Mouse (Mus musculus) kidney, postnatal 36 days (tissue): ENCODE data around the gene Rps27l.
A peak's percentile ranks its signal among the peaks of the same experiment; 100 is the strongest.

Experiments
- DNase-seq, 2 experiments: peaks; one replicate each; pipeline ENCODE4 v3.0.0; 2021 to 2022; ENCODE audit warnings: mixed read lengths in 2 of 2

Gene Rps27l

GRCm38 (mm10) chr9:66920488-66921279, 25.2 kb upstream of the Rps27l start:
- peak in 1 of 2 experiments; percentile 29 for DNase-seq

- peak in 1 of 2 experiments; percentile 32 for DNase-seq
Observed at GRCm38 (mm10) chr9:66922076-66922475, 23.8 kb upstream of the Rps27l start.

DNA sequence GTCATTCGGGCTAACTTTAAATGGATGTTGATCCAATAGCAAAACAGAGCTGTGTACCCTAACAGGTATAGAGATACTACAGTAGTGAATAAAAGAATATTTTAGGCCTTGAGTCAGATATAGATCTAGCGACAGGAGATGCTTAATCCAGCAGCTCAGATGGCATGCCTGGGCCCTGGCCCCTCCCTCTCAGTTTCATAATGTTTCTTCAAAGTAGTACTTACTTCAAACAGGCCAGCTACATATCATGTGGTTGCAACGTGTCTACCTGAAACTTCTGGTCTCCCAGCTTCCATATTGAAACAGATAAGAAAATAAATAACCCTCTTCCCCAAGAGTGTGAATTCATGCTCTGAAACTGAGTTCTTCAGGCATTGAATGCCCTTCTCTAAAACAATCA, 20.0 kb upstream of the Rps27l start:
- DNase-seq, result no peak

- no peak for DNase-seq
Observed at GRCm38 (mm10) chr9:66927696-66928402, 18.0 kb upstream of the Rps27l start.

- DNase-seq, result no peak
Observed at GRCm38 (mm10) chr9:66930351-66930750, 15.5 kb upstream of the Rps27l start.

DNA sequence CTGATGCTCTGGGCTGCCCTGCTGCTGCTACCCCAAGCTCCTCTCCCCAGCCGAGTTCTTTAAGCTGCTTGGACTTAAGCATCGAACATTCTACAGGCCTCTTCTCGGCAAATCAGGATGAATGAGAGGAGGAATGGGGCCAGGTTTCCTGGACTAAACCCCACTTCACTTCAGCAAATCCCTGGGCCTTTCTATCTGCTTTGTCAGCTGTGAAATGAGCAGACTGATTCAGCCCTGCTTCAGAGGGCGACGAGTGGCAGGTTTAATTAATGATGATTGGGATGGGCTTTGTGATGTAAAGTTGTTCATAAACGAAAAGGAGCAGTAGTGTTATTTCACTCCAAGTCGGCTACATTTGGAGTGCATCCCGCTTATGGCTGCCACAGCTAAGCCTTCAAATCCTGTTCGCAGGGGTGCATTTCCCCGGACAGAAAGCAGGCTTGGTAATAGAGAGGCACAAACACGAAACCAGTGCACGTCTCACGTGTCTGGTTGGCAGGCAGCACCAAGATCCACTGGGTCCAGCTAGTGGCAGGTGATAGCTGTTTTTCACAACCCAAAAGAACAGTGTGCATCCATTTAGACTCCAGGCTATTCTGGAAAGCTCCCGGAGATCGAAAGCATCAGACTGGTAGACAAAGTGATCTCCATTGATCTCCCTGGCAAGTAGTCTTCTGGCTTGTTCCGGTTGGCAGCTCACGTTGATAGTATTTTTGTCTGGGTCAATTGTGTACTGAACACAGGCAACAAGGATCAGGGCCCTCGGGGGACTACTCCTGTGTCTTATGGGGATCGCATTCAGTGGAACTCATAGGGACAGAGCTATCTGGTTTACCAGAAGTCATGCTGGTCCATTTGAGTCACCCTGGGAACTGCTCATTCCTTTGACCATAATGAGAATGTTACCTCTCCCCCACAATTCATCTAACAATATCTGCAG, 11.7 kb upstream of the Rps27l start:
- no peak for DNase-seq

DNA sequence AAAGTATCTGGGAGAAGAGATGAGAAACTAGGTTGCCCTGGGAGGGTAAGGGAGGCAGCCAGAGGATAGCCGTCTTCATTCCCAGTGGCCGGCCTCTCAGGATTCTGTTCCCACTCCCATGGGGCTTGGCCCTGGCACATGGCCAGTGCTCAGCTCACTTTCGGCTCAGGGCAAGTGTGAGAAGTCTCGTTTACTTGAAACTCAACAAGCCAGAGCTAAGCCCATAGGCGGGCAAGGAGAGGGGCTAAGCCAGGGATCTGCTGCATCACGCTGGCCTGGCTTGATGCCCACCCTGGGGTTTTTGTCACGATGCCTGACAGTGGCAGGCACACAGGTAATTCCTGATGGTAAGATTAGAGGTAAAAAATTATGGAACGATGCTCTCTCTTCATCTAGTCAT, 8.4 kb upstream of the Rps27l start:
- DNase-seq, result peak; percentile 20 to 59

GRCm38 (mm10) chr9:66938836-66939235, 7.0 kb upstream of the Rps27l start:
- peak; percentile 58 to 61 for DNase-seq

GRCm38 (mm10) chr9:66945161-66945560, 725 bp upstream of the Rps27l start:
- no peak for DNase-seq

DNA sequence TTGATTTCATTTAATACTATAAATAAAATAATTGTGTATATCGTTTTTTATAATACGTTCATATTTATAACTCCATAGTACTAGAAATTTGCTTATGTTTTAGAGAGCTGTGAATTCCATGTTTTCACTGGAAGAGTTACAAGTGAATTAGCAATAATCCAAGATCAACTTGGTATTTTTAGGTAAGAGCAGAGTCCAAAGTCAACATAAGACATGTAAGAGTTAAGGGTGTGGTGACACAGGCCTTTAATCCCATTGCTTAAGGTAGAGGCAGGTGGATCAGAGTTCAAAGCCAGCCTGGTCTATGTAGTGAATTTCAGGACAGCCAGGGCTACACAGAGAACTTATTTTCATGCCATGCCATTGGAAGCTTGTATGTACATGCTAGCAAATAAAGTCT, 2.6 kb downstream of the Rps27l start:
- DNase-seq, result no peak

GRCm38 (mm10) chr9:66952321-66952720, 6.4 kb downstream of the Rps27l start:
- DNase-seq, result peak in 1 of 2 experiments; percentile 11

GRCm38 (mm10) chr9:66952886-66953285, 7.0 kb downstream of the Rps27l start:
- DNase-seq, result peak in 1 of 2 experiments; percentile 9

DNA sequence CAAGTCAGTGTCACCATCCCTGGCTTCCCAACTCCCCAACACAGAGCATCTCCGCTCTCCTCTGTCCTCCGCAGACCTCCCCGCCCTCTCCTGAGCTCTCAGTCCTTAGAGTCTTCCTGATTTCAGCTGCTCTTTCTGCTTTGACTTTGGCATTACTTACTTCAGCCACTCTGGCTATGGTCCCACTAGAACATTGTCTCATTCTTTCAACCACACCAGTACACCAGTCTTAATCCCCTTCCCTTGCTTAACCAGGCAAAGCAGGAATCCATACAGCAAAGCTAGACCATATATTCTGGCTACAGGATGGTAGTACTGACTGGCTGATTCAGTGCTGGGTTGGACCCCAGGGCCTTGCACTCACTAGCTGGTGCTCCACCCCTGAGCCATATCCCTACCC, 11.6 kb downstream of the Rps27l start:
- no peak for DNase-seq

DNA sequence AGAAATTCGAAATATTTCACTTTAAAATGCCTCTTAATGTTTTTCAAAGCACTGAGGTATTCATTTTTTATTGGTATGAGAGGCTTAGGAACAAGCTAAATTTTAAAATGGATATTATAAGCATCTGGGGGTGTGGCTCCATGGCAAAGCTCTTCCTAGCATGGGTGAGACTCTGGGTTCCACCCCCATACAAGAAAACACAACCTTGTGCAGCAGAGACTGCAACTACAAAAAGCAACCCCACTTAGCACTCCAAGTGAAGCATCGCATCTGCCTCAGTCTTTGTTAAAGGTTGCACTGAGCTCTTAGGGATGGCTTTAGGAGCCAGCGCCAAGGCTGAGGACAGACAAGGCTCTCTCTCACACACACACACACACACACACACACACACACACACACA, 15.6 kb downstream of the Rps27l start:
- no peak for DNase-seq

DNA sequence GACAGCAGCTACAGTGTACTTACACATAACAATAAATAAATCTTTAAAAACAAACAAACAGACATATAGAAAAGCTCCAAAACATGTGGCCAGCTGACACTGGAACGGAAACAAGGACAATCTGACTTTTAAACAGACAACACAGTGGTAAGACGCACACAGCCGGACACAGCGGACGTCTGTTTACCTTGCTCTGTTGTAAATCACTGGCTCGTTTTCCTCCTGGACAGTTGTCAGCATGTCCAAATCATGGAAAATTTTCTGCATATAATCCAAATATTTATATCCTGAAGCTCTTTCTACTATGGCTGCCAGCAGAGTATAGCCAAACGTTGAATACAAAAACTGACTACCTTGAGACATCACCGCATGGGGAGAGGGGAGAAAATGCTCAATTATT, 21.6 kb downstream of the Rps27l start:
- DNase-seq, result no peak

DNA sequence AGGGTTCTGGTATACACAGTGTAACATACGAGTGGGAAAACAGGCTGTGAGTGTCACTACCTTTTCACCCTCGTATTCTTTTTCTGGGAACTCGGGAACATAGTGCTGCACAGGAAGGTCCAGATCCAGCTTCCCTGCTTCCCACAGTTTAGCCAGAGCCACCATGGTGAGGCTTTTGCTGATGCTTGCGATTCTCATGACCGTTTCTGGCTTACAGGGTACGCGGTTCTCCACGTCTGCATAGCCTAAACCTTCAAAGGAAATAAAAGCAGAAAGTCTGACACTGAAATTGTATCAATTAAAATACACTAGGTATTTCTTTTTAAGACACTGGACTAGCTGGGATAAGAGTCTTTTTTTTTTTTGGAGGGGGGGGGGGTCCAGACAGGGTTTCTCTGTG, 25.2 kb downstream of the Rps27l start:
- DNase-seq, result no peak

GRCm38 (mm10) chr9:66974721-66975225, 28.9 kb downstream of the Rps27l start:
- DNase-seq, result peak; percentile 94 to 95

GRCm38 (mm10) chr9:66975239-66975645, 29.4 kb downstream of the Rps27l start, which contains the start of gene Lactb:
Lactb (minus strand) TSS chr9:66975484.
- DNase-seq, result peak; percentile 98 to 100

- no peak for DNase-seq
Observed at GRCm38 (mm10) chr9:66977121-66977520, 31.2 kb downstream of the Rps27l start.

- DNase-seq, result peak; percentile 22 to 46
Observed at GRCm38 (mm10) chr9:66977982-66978381, 32.1 kb downstream of the Rps27l start.

DNA sequence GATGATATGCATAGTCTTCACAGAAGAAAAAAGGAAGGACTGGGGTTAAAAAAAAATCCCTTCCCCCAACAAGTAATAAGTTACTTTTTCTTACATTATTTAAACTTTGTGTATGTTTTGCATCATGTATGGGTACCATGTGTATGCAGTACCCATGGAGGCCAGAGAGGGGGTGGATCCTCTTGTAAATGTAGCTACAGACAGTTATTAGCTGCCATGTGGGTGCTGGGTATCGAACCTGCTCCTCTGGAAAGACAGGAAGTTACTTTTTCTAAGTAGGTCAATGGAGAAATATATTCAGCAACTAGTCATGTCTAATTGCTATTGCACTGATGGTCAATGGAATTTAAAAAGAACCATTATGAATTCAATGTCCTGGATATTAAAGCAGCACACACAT, 32.6 kb downstream of the Rps27l start:
- no peak for DNase-seq

DNA sequence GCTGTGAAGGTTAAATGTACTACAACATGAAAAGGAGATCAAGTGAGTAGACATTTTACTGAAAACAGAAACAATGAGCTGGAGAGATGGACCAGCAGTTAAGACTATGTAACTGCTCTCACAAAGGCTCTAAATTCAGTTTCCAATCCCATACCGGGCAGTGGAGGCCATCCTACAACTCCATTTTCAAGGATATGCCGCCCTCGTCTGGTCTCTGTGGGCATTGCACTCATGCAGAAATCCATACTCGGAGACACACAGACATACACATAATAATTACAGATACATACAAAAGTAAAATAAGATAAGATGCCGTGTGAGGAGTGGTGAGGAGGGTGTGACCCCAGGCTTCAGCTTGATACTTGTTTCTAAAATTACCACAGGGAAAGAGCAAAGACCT, 34.6 kb downstream of the Rps27l start:
- DNase-seq, result peak; percentile 68 to 89

DNA sequence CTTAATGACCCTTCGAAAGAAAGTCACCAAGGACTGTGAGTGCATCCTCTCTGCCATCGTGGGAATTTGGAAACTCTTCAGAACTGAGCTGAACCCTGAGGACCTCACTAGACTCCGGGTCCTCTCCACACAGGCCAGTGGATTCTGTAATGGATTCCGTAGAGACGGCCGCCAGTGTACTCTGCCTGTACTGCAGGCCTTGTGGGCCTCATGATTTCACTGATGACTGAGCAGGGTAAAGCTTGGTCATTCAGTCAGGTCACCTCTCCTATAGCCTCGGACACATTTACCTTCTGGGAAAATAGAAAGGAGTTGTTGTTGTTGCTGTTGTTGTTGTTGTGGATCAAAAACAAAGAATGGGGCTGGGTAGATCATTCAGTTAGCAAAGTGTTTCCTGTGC, 36.2 kb downstream of the Rps27l start:
- no peak for DNase-seq
